Mouse (Mus musculus) stomach, postnatal 0 days (tissue): ENCODE data around the gene Olfr149.

Source experiments
- CTCF ChIP-seq: IDR thresholded peaks from 2 replicates; pipeline ENCODE4 v1.5.1; 2016; ENCODE audit warnings: antibody characterized with exemption, low read depth, mild to moderate bottlenecking, moderate library complexity
- EP300 ChIP-seq: optimal IDR thresholded peaks from 2 replicates; pipeline ENCODE3; 2016; ENCODE audit warnings: antibody characterized with exemption

DNA sequence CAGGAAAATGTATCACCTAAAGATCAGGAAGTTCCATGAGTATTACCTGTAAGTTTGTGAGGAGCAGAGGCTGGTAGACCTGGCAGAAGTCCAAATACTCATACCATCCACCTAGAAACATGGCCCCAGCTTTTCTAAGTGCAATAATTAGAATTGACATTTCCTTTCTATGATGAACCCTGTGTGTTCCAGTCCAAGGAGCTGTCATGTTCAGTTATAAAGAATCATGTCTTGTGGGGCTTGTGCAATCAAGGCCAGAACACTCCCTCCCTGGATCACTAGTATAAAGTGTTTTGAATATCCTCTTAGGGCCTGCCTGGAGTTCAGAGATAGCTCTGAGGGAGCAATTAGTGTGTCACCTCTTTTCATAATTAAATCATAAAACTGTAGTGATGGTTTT lies at the start of gene Olfr149:
- TF ChIP-seq CTCF (no peak), EP300 (no peak)
